In genomic region chr3:64878199-64878977, GRCm38 (mm10) we compare ENCODE assay signal across 26 mouse cellular contexts. TPM values are rescaled to one million over a fixed set of nuclear protein-coding genes. Genes with fewer than 3 reads are reported as not detected.
DNase-seq lines count a peak whose midpoint lies in the region; ATAC-seq and TF ChIP-seq lines count a peak whose summit lies in the region.
"Had no signal": no experiment of that assay in that cellular context is flagged by ENCODE, and none has a peak within 500 bp of the region (broad histone marks: within the 10 kb centered on the region; RNA-seq: fewer than 3 reads in every experiment).

No protein-coding gene starts in this region.

- no peak overlapping the region for H3K9ac ChIP-seq in forebrain, embryonic 15.5 days (replicated peaks)
- H3K9ac ChIP-seq in forebrain, postnatal 0 days: no peak overlapping the region
- H3K9ac ChIP-seq in lung, embryonic 14.5 days: no peak overlapping the region
- no peak overlapping the region for H3K9ac ChIP-seq in neural tube, embryonic 13.5 days
- H3K9ac ChIP-seq: liver, embryonic 15.5 days had no signal

- no peak overlapping the region for H3K4me2 ChIP-seq in forebrain, embryonic 15.5 days (replicated peaks)
- H3K4me2 ChIP-seq in forebrain, postnatal 0 days (ENCODE audit: low read depth): no peak overlapping the region
- no peak overlapping the region for H3K4me2 ChIP-seq in lung, embryonic 14.5 days
- no peak overlapping the region for H3K4me2 ChIP-seq in neural tube, embryonic 13.5 days
- H3K4me2 ChIP-seq: heart, embryonic 11.5 days; liver, embryonic 15.5 days had no signal

- H3K9me3 ChIP-seq in forebrain, embryonic 15.5 days: no peaks in the 10 kb centered on the region
- no peaks in the 10 kb centered on the region for H3K9me3 ChIP-seq in forebrain, postnatal 0 days (ENCODE audit: low read length)
- H3K9me3 ChIP-seq in lung, embryonic 14.5 days (ENCODE audit: low read depth, low read length): no peaks in the 10 kb centered on the region
- no peaks in the 10 kb centered on the region for H3K9me3 ChIP-seq in neural tube, embryonic 13.5 days
- H3K9me3 ChIP-seq: liver, embryonic 15.5 days had no signal

- no peak for TF ChIP-seq POLR2A in lung, adult 2 months (IDR thresholded peaks at IDR 0.05; ENCODE audit: borderline replicate concordance, extremely low read depth, low read depth, low read length)

- DNase-seq in forebrain, postnatal 0 days: no peak
- DNase-seq in lung, embryonic 14.5 days: peak; percentile 1
- DNase-seq in lung, adult 2 months: no peak
- peak; percentile 4 for DNase-seq in forelimb bud, embryonic 11.5 days (ENCODE audit: low read depth, low spot score)
- no peak for DNase-seq in MN1 (ENCODE audit: low spot score)
- no peak for DNase-seq in kidney, postnatal 36 days
- DNase-seq: adrenal gland, postnatal 25 days; cerebellum, adult 18-20 months; heart, postnatal 10 days; kidney, adult 2 months; kidney, postnatal 25 days; lung, postnatal 10 days; right cerebral cortex, postnatal 4 days; thymus, postnatal 14 days had no signal

- no peaks in the 10 kb centered on the region for H3K36me3 ChIP-seq in forebrain, embryonic 15.5 days
- no peaks in the 10 kb centered on the region for H3K36me3 ChIP-seq in forebrain, postnatal 0 days (ENCODE audit: insufficient read depth)
- H3K36me3 ChIP-seq in lung, embryonic 14.5 days (ENCODE audit: insufficient read depth): no peaks in the 10 kb centered on the region
- H3K36me3 ChIP-seq in neural tube, embryonic 13.5 days: no peaks in the 10 kb centered on the region
- H3K36me3 ChIP-seq: liver, embryonic 15.5 days had no signal

- peak; percentile 48; the same call in 1 of the 2 replicates for ATAC-seq in forebrain, embryonic 15.5 days (replicated peaks)
- no peak for ATAC-seq in forebrain, postnatal 0 days
- ATAC-seq in lung, embryonic 14.5 days (ENCODE audit: insufficient read depth): no peak
- peak; percentile 89 for ATAC-seq in neural tube, embryonic 13.5 days (ENCODE audit: low read depth)

- WGBS in forebrain, embryonic 15.5 days: 35% methylated on average over 3 of the region's 3 CpGs
- WGBS in forebrain, postnatal 0 days: 37% methylated on average over 3 of the region's 3 CpGs
- WGBS in lung, embryonic 14.5 days: 58% methylated on average over 3 of the region's 3 CpGs
- 57% methylated on average over 3 of the region's 3 CpGs for WGBS in lung, adult 2 months
- WGBS in neural tube, embryonic 13.5 days: 36% methylated on average over 3 of the region's 3 CpGs

- H3K27me3 ChIP-seq in forebrain, embryonic 15.5 days: no peaks in the 10 kb centered on the region
- H3K27me3 ChIP-seq in forebrain, postnatal 0 days (ENCODE audit: insufficient read depth, low read length): no peaks in the 10 kb centered on the region
- H3K27me3 ChIP-seq in lung, embryonic 14.5 days (ENCODE audit: insufficient read depth, low read length): no peaks in the 10 kb centered on the region
- H3K27me3 ChIP-seq in neural tube, embryonic 13.5 days: no peaks in the 10 kb centered on the region; the same call in 1 of the 2 replicates
- H3K27me3 ChIP-seq: CH12.LX; liver, embryonic 15.5 days had no signal

- H3K4me3 ChIP-seq in forebrain, embryonic 15.5 days: no peak overlapping the region
- H3K4me3 ChIP-seq in forebrain, postnatal 0 days (ENCODE audit: low read depth, low read length): no peak overlapping the region
- no peak overlapping the region for H3K4me3 ChIP-seq in lung, embryonic 14.5 days (ENCODE audit: low read depth, low read length)
- H3K4me3 ChIP-seq in lung, adult 2 months (replicated peaks; ENCODE audit: extremely low read depth, low read depth, low read length): no peak overlapping the region
- H3K4me3 ChIP-seq in neural tube, embryonic 13.5 days: no peak overlapping the region
- H3K4me3 ChIP-seq: erythroblast, embryonic 14.5 days; liver, embryonic 15.5 days had no signal

- H3K4me1 ChIP-seq in forebrain, embryonic 15.5 days: no peaks in the 10 kb centered on the region
- no peaks in the 10 kb centered on the region for H3K4me1 ChIP-seq in forebrain, postnatal 0 days (ENCODE audit: insufficient read depth)
- no peaks in the 10 kb centered on the region for H3K4me1 ChIP-seq in lung, embryonic 14.5 days (ENCODE audit: insufficient read depth)
- no peaks in the 10 kb centered on the region for H3K4me1 ChIP-seq in lung, adult 2 months (ENCODE audit: control insufficient read depth, insufficient read depth, low read length)
- H3K4me1 ChIP-seq in neural tube, embryonic 13.5 days (replicated peaks): peaks cover 7% of the 10 kb centered on the region; the same call in 1 of the 2 replicates
- H3K4me1 ChIP-seq: liver, embryonic 15.5 days had no signal

- TF ChIP-seq CTCF in forebrain, postnatal 0 days (IDR thresholded peaks at IDR 0.05; ENCODE audit: low read depth): no peak
- TF ChIP-seq CTCF in lung, embryonic 14.5 days (IDR thresholded peaks at IDR 0.05; ENCODE audit: low read depth): no peak
- TF ChIP-seq CTCF in lung, adult 2 months (IDR thresholded peaks at IDR 0.05; ENCODE audit: insufficient read depth, low read length): no peak

- H3K27ac ChIP-seq in forebrain, embryonic 15.5 days (replicated peaks): no peak overlapping the region
- no peak overlapping the region for H3K27ac ChIP-seq in forebrain, postnatal 0 days (ENCODE audit: low read depth, low read length)
- no peak overlapping the region for H3K27ac ChIP-seq in lung, embryonic 14.5 days (ENCODE audit: low read depth)
- H3K27ac ChIP-seq in neural tube, embryonic 13.5 days (replicated peaks): no peak overlapping the region
- H3K27ac ChIP-seq: liver, embryonic 15.5 days had no signal

RNA-seq across cellular contexts. Expression of gene Vmn2r7, which starts 33.8 kb away (rescaled TPM):
- not detected in 2 replicates for polyA plus RNA-seq in forebrain, embryonic 15.5 days (2015; fragmentation: Nextera tagmentation; extraction: Ambion mirVana)
- total RNA-seq in forebrain, postnatal 0 days (2014; rRNA removed): not detected in 2 replicates
- polyA plus RNA-seq in forebrain, postnatal 0 days (2015; fragmentation: Nextera tagmentation; extraction: Ambion mirVana): not detected in 2 replicates
- polyA plus RNA-seq in lung, embryonic 14.5 days (2014; fragmentation: Nextera tagmentation; extraction: Ambion mirVana): not detected in 2 replicates
- not detected in 2 replicates for polyA plus RNA-seq in lung, adult 2 months (2012; rRNA removed)
- not detected in 2 replicates for polyA plus RNA-seq in neural tube, embryonic 13.5 days (2015; fragmentation: Nextera tagmentation; extraction: Ambion mirVana)
- total RNA-seq: adrenal gland, postnatal 25 days; CH12.LX; gastrocnemius, adult 8-10 months; granulocyte monocyte progenitor cell, adult 5-6 weeks; heart, postnatal 10 days; layer of hippocampus, postnatal 10 days; left cerebral cortex, postnatal 10 days; MEL had no signal
- polyA plus RNA-seq: erythroblast, embryonic 14.5 days; heart, embryonic 11.5 days; kidney, adult 2 months; limb, embryonic 14.5 days; liver, embryonic 15.5 days had no signal

Comparison
In these comparisons a context has a peak if more than half of its experiments do, and no peak if none do; other contexts are left out.
1. ATAC-seq: peak in forebrain, embryonic 15.5 days (single experiment) and neural tube, embryonic 13.5 days (single experiment); none in forebrain, postnatal 0 days (single experiment) and lung, embryonic 14.5 days (single experiment).
2. DNase-seq: peak in lung, embryonic 14.5 days (single experiment) and forelimb bud, embryonic 11.5 days (single experiment); none in forebrain, postnatal 0 days (single experiment), lung, adult 2 months (single experiment), MN1 (single experiment) and kidney, postnatal 36 days (0 of 2).